Mouse (Mus musculus) myocyte (in vitro differentiated cells): ENCODE results near the gene Mamdc2.

Experiments
- E2F4 ChIP-seq: IDR thresholded peaks from one replicate; pipeline ENCODE4 v1.6.1; 2011; ENCODE audit warnings: mild to moderate bottlenecking, control low read depth, moderate library complexity; ENCODE audit not compliant: insufficient read depth
- MAX ChIP-seq: IDR thresholded peaks from one replicate; pipeline ENCODE4 v1.6.1; 2011; ENCODE audit warnings: low read depth, mild to moderate bottlenecking, control low read depth
- MYOD1 ChIP-seq, 3 experiments: IDR thresholded peaks; one replicate each; pipeline ENCODE4 v1.6.1; 2011; ENCODE audit warnings: control low read depth in 2 of 3, low read depth in 2 of 3, mild to moderate bottlenecking in 2 of 3, moderate library complexity in 1 of 3; ENCODE audit not compliant: insufficient read length in 2 of 3, control insufficient read depth in 1 of 3
- MYOG ChIP-seq, 3 experiments: IDR thresholded peaks; one replicate each; pipeline ENCODE4 v1.6.1; 2011; ENCODE audit warnings: control low read depth in 2 of 3, low read depth in 2 of 3, mild to moderate bottlenecking in 2 of 3; ENCODE audit not compliant: insufficient read length in 2 of 3, control insufficient read depth in 1 of 3, insufficient read depth in 1 of 3
- POLR2A ChIP-seq: IDR thresholded peaks from one replicate; pipeline ENCODE4 v1.6.1; 2011; ENCODE audit warnings: low read depth, mild to moderate bottlenecking, control low read depth, moderate library complexity; ENCODE audit not compliant: insufficient read length
- REST ChIP-seq: IDR thresholded peaks from one replicate; pipeline ENCODE4 v1.6.1; 2011; ENCODE audit warnings: mild to moderate bottlenecking, control low read depth, moderate library complexity; ENCODE audit not compliant: insufficient read depth, insufficient read length
- SRF ChIP-seq: IDR thresholded peaks from one replicate; pipeline ENCODE4 v1.6.1; 2011; ENCODE audit warnings: low read depth; ENCODE audit not compliant: control insufficient read depth, insufficient read length
- TCF12 ChIP-seq: IDR thresholded peaks from one replicate; pipeline ENCODE4 v1.6.1; 2011; ENCODE audit warnings: mild to moderate bottlenecking, control low read depth; ENCODE audit not compliant: poor library complexity, insufficient read depth, severe bottlenecking
- TCF3 ChIP-seq: IDR thresholded peaks from one replicate; pipeline ENCODE4 v1.6.1; 2011; ENCODE audit warnings: low read depth, control low read depth; ENCODE audit not compliant: insufficient read length
- USF1 ChIP-seq: IDR thresholded peaks from one replicate; pipeline ENCODE4 v1.6.1; 2011; ENCODE audit warnings: low read depth, mild to moderate bottlenecking, control low read depth, moderate library complexity

DNA sequence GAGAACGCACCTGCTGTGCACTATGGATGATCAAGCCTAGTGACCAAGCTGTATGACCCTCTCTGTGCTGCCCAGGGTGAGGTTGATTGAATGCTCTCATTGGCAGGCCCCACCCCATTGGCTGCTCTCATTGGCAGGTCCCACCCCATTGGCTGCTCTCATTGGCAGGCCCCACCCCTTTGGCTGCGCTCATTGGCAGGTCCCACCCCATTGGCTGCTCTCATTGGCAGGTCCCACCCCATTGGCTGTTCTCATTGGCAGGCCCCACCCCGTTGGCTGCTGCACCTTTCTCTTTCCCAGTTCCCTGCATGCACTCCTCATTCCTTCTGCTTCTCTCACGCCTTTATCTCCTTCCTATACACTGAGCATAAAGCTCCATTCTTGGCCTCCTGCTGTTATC is 12.5 kb downstream of the Mamdc2 start:
- TF ChIP-seq MYOD1 (IDR thresholded peaks at IDR 0.05; ENCODE audit: control insufficient read depth in 1 of 3, insufficient read length in 2 of 3, low read depth in 2 of 3) (no peak), USF1 (no peak), TCF3 (no peak), MYOG (IDR thresholded peaks at IDR 0.05; ENCODE audit: control insufficient read depth in 1 of 3, insufficient read depth in 1 of 3, insufficient read length in 2 of 3, low read depth in 2 of 3) (no peak), POLR2A (no peak), E2F4 (no peak), SRF (no peak), REST (no peak), MAX (no peak), TCF12 (no peak)
